Mouse (Mus musculus) left cerebral cortex, adult 8-10 months (tissue): Measurements from ENCODE around the gene 2010111I01Rik. TPM values are rescaled to one million over a fixed set of nuclear protein-coding genes. Genes with fewer than 3 reads are reported as not detected.
"Not testable (repeated sequence)": the region's sequence is repeated elsewhere in the genome, so short reads cannot be mapped to it uniquely, and the experiment has no call there.

Experiments
- DNase-seq, 2 experiments: peaks; one replicate each; pipeline ENCODE4 v3.0.0; 2022; ENCODE audit warnings: low spot score in 2 of 2
- total RNA-seq, 4 experiments: library from RNA; stranded (reverse); gene quantifications; 2 replicates each; pipeline ENCODE4 v1.2.4; 2022

Gene 2010111I01Rik
- total RNA-seq, 4 experiments from 2014 or later, result 98.0 to 105 (median 103) TPM

- peak in 1 of 2 experiments; percentile 76 for DNase-seq
Observed at GRCm38 (mm10) chr13:63306768-63307167, 342.1 kb downstream of the 2010111I01Rik start.

GRCm38 (mm10) chr13:63309563-63309962 is 344.9 kb downstream of the 2010111I01Rik start:
- DNase-seq, result no peak

GRCm38 (mm10) chr13:63311156-63311555 is 346.5 kb downstream of the 2010111I01Rik start:
- no peak for DNase-seq

- no peak for DNase-seq
Observed at GRCm38 (mm10) chr13:63313247-63313646, 348.6 kb downstream of the 2010111I01Rik start.

- no peak for DNase-seq
Observed at GRCm38 (mm10) chr13:63313748-63314607, 349.3 kb downstream of the 2010111I01Rik start.

- no peak for DNase-seq
Observed at GRCm38 (mm10) chr13:63314608-63314920, 349.9 kb downstream of the 2010111I01Rik start.

- not testable (repeated sequence) for DNase-seq
Observed at GRCm38 (mm10) chr13:63315111-63315510, 350.4 kb downstream of the 2010111I01Rik start.

GRCm38 (mm10) chr13:63315777-63316176 is 351.1 kb downstream of the 2010111I01Rik start:
- no peak for DNase-seq

GRCm38 (mm10) chr13:63316407-63316806 is 351.7 kb downstream of the 2010111I01Rik start:
- no peak for DNase-seq

GRCm38 (mm10) chr13:63317681-63318104 is 353.0 kb downstream of the 2010111I01Rik start:
- peak in 1 of 2 experiments; percentile 57 for DNase-seq

GRCm38 (mm10) chr13:63319814-63320213 is 355.1 kb downstream of the 2010111I01Rik start:
- DNase-seq, result no peak

GRCm38 (mm10) chr13:63321689-63322088 is 357.0 kb downstream of the 2010111I01Rik start:
- no peak for DNase-seq

GRCm38 (mm10) chr13:63322756-63323155 is 358.1 kb downstream of the 2010111I01Rik start:
- no peak for DNase-seq

GRCm38 (mm10) chr13:63323286-63324075 is 358.8 kb downstream of the 2010111I01Rik start:
- no peak for DNase-seq

GRCm38 (mm10) chr13:63324311-63324710 is 359.6 kb downstream of the 2010111I01Rik start:
- DNase-seq, result no peak

- no peak for DNase-seq
Observed at GRCm38 (mm10) chr13:63324978-63325848, 360.5 kb downstream of the 2010111I01Rik start.

- DNase-seq, result no peak
Observed at GRCm38 (mm10) chr13:63326015-63326414, 361.3 kb downstream of the 2010111I01Rik start.

GRCm38 (mm10) chr13:63330236-63330860 is 365.7 kb downstream of the 2010111I01Rik start:
- DNase-seq, result peak in 1 of 2 experiments; percentile 70

- peak in 1 of 2 experiments; percentile 65 for DNase-seq
Observed at GRCm38 (mm10) chr13:63331379-63331778, 366.7 kb downstream of the 2010111I01Rik start.

- DNase-seq, result no peak
Observed at GRCm38 (mm10) chr13:63332576-63333300, 368.0 kb downstream of the 2010111I01Rik start.
